Mouse (Mus musculus): ENCODE data around the gene Kat7.

Gene Kat7

DNA sequence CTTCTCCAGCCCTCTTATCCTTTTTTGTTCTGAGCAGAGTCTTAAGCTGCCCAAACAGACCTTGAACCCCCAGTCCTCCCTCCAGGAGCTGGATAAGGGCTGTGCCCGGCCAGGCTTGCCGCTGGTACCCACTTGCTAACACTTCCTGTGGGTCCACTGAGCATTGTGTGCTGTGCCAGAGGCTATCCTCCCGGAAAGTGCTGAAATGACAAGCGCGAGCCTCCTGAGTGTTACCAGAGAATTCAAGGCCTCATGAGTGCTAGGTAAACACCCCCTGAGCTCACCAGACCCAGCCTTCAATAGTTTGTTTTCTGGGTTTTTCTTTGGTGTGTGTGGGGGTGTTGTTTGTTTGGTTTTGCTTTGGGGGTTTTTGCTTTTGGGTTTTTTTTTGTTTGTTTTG, 82.6 kb downstream of the Kat7 start:
- DNase-seq (ENCODE audit: low spot score) = no peak

DNA sequence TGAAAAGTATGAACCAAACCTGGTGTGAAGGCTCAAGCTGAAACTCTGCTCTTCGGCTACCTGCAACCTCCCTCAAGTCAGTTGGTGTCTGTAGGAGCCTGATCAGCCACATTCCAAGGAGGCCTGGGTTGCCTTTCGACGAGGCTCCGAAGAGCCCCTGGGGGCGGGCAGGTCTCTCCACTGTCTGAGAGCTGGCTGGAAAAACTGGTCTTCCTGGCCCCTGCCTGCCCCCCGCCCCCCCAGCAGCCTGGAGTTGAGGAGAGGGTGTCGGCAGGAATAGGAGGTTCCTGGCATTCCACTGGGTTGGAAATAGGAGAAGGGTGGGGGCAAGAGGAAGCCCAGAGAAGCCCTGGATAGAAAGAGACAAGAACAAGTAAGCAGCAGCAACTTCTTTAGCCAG, 84.6 kb downstream of the Kat7 start:
- DNase-seq (ENCODE audit: low spot score) = no peak
